Mouse (Mus musculus) retina, embryonic 14.5 days (tissue): Measurements from ENCODE around the gene Sult1c1.
"Not testable (repeated sequence)": the region's sequence is repeated elsewhere in the genome, so short reads cannot be mapped to it uniquely, and the experiment has no call there.

Experiments used
- DNase-seq: peaks from one replicate; pipeline ENCODE4 v3.0.0-alpha.2; 2015; ENCODE audit warnings: low spot score

Gene Sult1c1

GRCm38 (mm10) chr17:53990574-53990973, at the start of gene Sult1c1:
Gene Sult1c1 (minus strand): TSS chr17:53990674.
- no peak for DNase-seq

- DNase-seq = peak; percentile 66
These were observed 23.7 kb upstream of the Sult1c1 start for GRCm38 (mm10) chr17:54014204-54014603.

DNA sequence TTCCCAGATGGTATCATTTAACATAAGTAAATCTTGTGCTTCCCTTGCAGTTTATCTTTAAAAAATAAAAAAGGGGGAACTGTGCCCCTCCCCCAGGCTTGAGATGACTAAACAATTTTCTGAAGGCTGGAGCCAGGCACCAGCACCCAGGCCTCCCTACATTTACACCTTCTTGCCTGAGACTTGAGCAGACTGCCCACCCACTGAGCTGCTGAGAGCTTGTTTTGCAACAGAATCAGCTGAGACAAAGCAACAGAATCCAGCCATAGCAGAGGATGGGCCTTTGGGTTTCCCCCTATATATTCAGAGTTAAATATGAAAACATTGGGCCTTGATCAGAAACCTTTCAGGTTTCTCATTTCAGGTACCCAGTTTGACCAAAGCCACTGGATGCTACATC, 20.7 kb upstream of the Sult1c1 start:
- no peak for DNase-seq

GRCm38 (mm10) chr17:54010536-54010935, 20.1 kb upstream of the Sult1c1 start:
- not testable (repeated sequence) for DNase-seq

DNA sequence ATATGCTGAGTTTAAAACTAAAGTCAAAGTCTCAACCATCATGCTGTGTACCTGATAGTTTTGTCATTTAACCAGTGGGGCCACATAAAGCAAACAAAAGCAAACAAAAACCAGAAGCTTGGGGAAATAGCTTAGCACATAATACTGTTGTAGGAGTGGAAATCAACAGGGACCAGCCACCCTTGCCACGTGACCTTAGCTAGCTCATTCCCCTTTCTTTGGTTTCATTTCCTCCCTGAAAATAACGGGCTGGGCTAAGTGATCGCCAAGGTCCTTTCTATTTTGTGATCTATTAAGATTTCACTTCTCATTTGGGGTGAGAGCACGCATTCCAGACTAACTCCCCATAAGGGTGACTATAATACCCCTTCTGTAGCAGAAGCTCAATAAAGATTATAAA, 13.0 kb upstream of the Sult1c1 start:
- no peak for DNase-seq

DNA sequence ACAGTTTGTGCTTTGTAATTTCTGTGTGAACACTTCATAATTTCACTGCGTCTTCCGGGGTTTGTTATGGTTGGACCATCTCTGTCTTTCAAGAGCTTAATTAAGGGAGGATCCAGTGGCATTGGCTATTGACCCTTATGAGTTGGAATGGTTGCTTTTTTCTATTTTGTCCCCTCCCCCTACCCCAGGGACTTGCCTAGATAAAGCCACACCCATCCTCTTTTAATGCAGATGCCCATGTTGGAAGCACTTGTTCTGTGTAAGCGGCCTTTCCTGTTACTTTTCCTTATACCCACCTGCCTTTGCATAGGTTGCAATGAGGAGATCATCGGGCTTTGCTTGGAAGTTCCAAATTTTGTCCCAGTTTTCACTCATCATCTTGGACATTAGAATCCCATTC, 16.9 kb downstream of the Sult1c1 start:
- no peak for DNase-seq

DNA sequence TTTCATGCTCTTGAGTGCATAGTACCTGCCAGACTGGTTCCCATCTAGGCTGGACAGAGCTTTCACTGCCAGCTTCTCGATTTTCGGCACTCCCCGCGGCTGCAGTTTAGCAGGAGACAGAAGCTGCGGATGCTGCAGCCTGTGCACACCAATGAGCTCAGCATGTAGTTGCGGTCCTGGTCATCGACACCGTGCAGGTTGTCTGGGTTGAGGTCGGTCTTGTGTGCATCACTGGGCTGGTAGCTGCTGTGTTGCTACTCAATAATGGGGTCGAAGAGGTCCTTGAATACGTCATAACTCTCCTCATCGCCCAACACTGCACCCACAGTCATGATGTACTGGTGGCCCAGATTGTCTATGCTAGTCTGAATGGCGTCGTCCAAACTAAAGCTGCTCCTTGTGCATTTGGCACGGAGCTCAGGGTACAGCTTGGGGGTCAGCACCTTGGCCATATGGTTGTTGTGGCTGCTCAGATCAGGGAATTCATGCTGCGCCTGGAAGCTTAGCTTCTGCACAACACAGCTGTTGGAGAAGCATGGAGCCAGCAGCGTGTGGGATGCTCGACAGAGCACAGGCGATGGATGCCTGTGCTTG, 48.8 kb downstream of the Sult1c1 start:
- no peak for DNase-seq

- no peak for DNase-seq
These were observed 49.7 kb downstream of the Sult1c1 start for GRCm38 (mm10) chr17:53940726-53941125.
